Mouse (Mus musculus) adrenal gland, postnatal 36 days (tissue): ENCODE data around the gene Cox19. TPM values are rescaled to one million over a fixed set of nuclear protein-coding genes. Genes with fewer than 3 reads are reported as not detected.

ENCODE experiments used
- DNase-seq, 2 experiments: peaks; one replicate each; pipeline ENCODE4 v3.0.0; 2021; ENCODE audit warnings: mixed read lengths in 1 of 2
- total RNA-seq, 2 experiments: library from RNA; stranded (reverse); gene quantifications; 2 replicates each; pipeline ENCODE4 v1.2.3; 2021

The Cox19 gene
- total RNA-seq, 2 experiments from 2014 or later: 71.0 to 87.5 TPM

DNA sequence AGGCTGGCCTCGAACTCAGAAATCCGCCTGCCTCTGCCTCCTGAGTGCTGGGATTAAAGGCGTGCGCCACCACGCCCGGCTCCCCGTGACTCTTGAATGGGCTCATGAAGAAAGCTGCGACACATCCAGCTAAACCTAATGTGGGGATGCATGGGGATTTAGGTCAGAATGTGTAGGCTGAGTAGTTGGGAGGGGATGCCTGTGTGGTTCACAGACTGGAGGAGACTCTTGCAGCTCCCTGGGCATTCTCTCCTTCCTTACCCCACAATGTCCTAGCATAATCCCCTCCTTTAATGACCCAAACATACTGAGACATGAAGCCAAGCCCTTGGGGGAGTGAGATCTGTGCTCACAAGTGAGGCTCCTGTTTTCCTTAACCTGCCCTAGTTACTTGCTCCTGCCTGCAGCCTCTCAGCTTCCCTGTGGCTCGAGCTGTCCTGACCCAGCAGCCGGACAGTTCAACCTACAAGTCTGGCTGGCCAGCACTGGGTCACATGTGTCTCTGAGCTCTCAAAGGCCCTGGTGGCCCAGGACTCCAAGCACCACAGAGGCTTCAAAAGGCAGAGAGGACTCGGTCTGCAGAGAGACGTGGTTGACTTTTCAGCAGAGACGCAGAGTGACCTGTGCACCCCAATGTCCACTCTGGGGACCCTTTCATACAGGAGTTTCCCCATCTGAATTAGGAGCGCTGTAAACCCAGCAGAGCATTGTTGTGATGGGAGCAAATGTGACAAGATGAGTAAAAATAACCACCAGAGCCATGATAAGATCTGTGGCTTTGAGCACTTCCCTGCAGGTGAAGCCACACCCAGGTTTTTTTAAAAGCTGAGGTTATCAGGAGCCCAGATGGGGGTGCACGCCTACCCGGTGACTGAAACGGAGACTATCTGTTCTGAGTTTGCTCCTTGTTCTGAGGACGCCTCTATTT, 30.6 kb upstream of the Cox19 start:
- no peak for DNase-seq

DNA sequence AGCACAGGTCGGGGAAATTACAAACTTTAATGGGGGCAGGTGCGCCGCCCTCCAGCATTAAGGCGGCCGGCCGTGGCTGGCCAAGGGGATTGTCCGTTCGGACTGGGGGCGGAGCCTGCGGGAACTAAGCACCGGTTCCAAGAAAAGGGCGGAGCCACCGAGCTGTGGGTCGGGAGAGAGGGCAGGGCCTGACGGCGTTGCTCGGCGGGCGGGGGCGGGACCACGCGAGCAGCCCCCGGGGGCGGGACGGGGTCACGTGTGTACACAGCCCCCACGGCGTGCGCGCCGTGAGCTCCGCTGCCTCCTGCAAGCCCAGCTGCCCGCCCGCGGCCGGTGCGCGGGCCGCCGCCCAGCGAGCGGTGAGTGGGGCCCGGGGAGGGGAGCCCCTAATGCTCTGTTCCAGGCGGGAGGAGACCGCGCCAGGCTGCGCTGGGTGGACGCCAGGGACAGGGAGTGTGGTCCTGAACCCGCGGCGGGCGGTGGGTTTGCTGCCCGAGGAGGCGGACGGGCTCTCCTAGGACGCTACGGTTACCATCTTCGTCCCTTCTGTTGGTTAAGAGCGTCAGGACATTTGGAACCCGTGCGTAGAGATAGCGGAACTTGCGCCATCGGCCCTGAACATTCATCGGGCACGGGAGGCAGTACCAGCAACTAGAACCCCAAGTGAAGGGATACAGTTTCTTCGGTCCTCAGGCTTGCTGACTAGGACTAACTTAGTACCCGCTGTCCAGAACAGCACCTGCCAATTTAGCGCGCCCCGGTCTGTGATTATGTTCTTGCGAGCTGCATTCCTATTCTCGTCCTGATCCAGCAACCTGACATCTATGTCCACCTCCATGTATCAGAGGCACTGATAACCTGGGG, 29.4 kb upstream of the Cox19 start:
- DNase-seq: peak; percentile 98 to 99

DNA sequence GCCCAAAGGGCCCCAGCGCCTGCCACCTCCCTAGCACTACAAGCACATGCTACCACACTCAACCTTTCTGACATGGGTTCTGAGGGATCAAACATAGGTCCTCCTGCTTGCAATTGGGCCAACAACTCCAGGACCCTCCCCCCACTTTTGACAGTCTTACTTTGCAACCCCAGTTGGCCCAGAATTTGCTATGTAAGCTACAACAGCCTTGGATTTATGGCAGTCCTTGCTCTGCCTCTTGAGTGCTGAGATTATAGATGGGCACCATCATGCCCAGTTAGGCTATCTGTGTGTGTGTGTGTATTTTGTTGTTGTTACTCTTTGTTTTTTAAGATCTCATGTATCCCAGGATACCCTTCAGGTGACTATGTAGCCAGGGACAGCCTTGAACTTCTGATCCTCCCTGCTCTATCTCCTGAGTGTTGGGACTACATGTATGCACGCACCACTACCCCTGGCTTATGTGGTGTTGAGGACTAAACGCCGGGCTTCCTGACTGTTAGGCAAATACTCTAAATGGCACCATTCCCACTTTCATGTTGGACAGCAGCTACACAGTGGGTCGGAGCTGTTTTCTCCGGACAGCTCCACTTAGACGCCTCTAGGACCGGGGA, 28.7 kb upstream of the Cox19 start:
- no peak for DNase-seq

DNA sequence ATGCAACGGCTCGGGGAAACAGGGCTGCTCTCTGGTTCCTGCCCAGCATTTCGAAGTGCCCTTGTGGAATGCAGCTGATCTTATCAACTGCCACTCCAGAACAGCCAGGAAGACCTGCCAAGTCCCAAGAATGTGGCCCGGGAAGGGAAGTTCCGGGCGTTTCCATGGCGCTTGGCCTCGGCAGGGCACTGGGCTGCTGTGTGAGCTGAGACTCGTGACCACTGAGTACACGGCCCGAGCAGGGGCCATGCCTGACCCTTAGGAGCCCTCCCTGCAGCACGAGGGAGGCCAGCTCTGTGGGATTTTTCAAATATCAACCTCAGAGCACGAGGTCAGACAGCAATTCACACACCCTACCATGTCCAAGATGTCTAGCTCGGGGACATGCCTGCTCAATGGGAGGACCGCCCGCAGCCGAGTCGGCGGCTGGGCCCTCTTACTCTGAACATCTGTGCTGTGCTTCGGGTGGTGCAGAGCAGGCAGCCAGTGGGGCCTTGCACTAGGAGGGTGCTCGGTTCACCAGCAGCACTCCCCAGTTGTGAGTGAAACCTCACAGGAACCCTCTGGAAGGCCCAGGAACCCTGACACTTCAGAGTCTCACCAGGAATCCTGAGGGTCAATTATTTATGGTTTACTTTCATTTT, 27.9 kb upstream of the Cox19 start:
- peak; percentile 86 to 87 for DNase-seq

DNA sequence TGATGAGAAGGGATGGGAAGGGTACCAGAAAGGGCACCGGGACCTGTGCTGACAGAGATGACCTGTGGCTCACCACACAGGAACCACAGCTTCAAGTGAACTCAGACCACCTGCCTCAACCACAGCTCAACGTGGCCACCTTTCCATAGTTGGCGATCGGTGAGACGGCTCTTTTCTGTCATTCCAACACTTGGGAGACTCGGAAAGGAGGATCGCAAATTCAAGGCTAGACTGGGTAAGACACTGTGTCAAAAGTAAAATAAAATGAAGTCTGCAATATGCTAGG, 27.0 kb upstream of the Cox19 start:
- no peak for DNase-seq

DNA sequence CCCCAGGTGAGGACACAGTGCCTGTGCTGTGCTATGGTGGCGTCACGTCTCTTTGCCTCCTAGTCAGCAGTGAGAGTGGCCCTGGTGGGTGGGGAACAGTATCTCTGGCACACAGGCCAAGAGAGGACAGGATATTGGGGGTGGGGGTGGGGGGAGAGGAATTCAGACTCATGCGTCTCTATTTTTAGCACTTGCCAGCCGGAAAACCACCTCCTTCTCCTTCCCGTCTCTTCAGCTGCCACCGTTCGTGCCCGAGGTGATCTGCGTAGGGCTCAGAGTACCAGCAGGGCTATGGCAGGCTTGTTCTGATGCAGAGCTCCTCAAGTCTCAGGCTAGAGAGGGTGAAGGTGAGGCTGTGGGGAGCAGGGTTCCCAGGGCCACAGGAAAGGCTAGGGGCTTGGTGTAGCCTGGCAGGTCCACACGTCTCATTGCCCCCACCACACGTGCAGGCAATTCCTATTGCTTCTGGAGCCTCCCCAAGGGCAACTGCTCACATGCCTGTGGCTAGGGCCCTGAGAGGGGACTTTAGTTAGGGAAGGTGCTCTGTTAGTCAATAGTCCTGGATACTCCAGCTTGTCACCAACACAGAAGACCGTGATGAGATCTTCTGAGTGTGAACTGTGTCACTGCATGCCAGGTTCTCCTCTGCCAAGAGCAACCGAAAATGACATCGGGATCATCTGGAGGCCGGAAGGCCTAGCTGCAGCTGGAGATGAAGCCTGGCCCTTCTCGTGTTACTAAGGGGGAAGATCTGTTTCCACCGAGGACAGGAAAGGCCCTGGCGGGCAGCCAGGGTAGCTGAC, 26.5 kb upstream of the Cox19 start, which contains the start of gene Gpr146:
Gpr146 (plus strand) TSS at position 230 of the 803 bp plus-strand sequence.
- peak; percentile 81 to 87 for DNase-seq

DNA sequence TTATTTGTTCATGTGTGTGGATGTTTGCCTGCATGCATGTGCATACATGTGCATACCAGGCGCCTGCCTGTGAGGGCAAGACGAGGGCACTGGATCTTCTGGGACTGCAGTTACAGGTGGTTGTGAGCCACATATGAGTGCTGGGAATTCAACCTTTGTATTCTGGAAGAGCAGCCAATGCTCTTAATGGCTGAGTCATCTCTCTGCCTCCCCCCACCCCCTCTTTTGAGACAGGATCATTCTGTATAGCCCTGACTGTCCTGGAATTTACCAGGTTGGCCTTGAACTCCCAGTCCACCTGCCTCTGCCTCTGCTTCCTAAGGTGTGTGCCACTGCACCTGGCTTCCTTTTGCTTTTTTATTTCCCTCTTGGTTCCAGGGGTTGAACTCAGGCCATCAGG, 23.6 kb upstream of the Cox19 start:
- no peak for DNase-seq

DNA sequence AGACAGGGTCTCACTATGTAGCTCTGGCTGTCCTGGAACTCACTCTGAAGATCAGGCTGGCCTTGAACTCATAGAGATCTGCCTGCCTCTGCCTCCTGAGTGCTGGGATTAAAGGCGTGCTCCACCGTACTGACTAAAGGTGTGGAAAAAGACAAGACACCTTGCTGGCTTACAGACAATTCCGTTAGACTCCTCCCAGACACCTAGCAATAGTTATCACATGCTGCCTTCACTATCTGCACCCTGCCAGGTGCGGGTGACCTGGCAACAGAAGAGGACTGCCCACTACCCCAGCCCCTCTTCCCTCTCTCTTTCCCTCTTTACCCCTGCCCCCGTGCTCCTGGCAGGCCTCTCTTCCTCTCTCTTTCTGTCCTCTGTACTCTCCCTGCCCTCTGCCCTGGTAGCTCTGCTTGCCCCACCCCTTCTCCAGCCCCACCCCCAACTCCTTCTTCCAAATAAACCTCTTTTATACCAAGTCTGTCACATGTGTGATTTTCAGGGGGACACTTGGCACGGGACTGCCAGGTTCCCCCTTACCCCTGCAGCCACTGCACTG, 22.7 kb upstream of the Cox19 start:
- no peak for DNase-seq

DNA sequence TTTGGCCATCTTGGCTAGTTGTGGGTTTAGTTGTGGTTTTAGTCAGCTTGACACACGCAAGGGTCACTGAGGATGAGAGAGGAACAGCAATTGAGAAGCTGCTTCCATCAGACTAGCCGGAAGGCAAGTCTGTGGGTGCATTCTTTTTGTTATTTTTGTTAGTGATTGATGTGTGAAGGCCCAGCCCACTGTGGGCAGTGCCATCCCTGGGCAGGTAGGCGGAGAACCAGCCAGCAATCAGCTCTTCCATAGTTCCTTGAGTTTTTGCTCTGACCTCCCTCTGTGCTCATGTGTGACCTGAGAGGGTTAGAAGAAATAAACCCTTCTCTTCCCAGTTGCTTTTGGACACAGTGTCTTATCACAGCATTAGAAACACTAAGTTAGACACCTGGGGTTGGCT, 21.9 kb upstream of the Cox19 start:
- no peak for DNase-seq

DNA sequence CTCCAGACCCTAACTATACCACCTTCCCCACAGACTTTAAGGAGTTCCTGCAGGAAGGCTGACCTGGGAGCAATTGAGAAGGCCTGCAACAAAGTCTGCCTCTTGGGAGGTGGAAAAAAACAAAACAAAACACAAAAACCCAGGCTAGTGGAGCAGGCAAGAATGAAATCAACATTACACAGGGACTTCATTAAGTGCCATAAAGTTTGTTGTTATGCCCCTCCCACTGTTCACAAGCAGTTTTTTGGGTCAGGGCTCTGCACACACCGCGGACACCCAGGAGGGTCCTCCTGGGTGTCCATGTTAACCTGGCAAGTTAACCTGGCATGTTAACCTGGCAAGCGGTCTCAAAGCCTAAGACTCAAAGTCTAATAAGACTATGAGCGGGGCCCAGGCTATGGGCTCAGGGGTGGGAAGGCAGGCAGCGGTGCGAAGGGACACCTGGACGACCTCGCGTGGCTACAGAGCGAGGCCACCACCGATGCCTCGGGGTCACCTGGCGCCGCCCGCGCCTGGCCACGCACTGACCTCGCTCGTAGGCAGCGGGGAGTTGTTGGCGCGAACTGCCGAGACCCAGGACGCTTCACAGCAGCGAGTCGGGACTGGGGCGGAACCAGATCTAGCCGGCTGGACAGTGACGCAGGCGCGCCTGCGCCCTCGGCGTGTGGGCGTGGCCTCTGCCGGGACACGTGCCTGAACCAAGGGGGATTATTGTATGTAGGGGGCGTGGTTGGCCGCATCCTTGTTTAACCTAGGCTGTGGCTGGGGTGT, 20.6 kb upstream of the Cox19 start:
- peak; percentile 93 to 96 for DNase-seq

DNA sequence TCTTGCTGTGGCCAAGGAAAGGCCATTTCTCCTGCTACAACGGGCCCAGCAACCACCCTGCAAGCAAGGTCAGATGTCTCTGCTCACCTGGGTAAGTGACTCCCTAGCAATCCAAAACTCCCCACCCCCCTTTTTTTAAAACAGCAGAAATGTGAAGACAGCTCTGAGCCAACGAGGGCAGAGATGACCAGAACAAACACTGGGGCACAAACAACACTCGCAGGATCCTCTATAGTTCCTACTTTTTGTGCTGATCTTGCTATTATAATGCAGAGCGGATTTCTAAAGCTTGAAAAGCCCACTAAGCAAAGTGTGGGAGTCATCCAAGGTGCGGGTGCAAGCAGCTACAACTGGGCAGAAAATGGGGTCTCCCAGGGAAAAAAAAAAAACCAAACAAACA, 19.9 kb upstream of the Cox19 start:
- no peak for DNase-seq

DNA sequence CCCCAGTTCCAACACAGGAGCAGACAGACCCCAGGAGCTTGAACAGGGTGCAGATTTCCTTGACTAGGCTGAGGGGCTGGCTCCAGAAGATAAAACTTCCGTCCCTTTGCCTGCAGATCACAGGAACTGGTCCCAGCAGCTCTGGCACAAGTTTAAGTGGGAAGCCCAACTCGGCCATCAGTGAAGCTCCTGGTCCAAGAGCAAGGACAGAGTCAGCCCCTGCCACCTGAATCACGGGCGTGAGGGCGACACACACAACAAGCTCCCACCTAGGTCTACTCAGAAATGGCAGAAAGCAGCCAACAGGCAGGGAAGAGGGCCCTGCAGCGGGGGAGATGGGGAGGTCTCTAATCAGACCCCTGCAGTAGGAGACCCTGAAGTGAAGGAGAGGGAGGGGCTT, 19.1 kb upstream of the Cox19 start:
- no peak for DNase-seq

DNA sequence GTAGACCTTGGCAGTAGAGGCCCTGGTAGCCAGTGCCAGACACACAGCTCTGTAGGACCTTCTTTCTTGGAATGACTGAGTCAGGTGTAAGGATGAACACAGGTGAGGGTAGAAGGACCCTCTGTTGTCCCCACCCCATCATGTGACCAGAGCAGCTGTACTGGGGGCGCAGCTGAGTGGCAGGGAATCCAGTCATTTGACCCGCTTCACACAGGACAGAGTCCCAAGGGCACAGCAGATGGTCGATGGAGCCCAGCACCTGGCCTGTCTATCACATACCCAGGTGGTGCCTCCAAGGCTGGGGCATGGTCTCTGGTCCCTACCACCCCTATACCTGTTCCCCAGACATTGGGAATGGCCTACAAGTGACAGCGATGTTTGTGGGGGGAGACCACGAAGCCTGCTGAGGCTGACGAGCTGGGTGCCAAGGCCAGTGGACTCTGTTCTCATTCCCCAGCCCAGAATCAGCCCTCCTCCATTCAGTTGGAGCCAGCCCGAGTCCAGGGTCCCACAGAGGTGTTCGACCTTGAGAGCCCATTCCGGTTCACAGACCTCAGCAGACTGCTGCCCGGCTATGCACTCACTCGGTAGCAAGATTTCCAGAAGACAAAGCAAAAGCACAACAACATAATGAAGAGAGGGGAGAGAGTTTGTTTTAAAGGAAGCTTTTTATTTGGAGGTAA, 17.6 kb upstream of the Cox19 start:
- no peak for DNase-seq

DNA sequence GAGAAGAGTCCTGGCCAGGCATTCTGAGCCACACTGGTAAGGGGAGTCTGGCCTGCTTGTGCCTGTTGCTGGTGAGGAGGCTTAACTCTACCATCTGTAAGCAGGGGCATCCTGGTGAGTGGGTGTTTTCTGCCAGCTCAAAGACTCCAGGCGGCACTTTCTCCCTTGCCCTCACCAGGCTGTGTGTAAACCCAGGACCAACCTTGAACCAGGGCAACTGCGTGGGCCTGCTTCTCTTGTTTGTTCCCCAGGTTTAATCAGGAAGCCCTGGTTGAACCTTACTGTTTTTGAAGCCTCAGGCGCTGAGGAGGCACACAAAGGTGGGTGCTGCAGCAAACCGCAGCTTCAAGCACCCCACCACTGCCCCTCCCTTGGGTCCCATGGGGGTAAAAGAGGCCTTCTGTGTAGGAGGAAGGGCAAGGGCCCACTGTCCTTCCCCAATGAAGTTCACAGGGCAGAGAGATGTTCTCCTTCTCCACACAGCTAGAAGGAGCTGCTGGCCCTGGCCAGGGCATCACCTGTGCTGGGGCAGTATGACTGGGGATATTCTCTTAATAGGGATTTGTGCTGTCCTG, 16.8 kb upstream of the Cox19 start:
- DNase-seq: no peak

DNA sequence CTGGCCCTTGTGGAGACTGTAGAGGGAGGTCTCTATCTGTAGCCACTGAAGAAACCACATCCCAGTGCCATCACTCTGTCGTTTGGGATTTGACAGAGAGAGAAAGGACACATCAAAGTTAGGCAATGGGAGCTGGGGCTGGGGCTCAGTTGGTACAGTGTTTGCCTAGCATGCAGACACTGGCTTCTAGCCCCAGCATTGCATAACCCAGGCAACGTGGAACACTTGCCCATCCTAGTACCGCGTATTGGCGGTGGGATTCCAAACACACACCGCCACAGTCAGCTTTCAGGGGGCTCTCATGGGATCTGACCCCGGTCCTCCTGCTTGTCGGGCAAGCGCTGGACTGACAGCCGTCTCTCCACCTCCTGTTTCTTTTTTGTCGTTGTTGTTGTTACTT, 15.3 kb upstream of the Cox19 start:
- no peak for DNase-seq

DNA sequence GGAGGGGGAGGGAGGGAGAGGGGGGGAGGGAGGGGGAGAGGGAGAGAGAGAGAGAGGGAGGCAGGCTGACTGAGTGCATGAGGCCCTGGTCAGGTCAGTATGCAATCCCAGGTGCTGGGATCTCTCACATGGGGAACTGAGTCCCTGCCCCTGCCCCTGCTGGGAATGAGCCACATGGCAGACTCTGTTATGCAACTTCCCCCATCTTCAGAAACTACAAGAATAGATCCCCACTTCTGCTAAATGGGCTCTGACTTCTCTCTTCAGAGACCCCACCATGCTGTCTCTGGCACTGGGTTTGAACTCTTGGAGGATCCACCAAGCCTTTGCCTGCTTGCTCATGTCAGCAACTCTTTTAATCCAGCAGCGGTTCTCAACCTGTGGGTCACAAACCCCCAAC, 14.6 kb upstream of the Cox19 start:
- DNase-seq: no peak

DNA sequence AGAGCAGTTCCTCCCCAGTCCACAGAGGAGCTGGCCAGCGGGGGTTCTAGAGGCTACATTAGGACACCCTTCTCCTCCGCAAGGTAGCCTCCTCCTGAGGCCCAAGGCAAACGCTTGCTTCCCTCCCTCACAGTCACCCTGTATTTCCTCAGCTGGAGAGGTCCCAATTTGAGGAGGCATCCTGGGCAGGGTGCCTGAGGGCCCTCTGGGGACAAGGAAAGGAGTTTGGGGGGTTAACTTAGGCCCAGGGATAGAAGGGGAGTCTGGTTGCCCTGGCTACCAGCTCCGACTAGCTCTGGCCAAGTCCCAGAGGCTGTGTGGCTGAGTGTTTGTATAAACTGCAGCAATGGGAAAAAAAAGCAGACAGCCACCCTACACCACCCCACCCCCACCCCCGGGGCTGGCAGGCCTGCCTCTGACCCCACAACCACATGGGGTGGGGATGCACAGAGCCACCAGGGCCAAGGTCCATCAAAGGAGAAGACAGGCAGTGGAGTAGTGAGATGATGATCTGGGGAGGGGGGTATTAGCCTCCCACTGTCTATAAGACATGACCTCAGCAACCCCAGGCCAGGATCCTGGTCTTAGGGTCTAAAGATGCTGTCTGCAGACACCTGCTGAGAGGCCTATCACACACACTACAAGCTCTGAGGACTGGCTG, 13.8 kb upstream of the Cox19 start:
- DNase-seq: no peak

DNA sequence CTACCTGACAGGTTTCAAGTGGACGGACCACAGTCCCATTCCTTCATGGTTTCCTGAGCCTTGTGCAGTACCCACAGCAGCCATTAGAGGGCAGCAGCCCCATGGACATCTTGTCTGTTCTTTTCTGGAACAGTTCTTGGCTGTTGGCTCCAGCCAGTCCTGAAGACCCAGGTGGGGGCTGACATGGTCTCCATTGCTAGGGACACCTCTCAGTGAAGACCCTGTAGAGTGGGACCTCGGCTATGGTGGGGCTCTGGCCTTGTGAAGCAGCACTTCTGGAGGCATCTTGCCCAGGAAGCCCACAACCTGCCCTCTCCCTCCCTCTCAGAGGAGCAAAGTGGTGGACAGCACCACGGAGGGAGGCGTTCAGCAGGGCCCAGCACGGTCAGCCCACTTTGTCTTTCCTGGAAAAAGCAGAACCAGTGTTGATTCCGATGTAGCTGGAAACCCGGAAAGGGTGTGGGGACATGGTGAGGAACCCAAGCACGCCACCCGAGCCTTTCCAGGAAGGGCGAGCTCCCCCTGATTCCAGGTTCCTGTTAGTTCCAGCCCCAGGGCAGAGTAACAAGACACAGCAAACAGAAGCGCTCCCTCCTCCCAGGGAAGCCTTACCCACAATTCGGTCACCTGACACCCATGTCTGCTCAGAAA, 13.2 kb upstream of the Cox19 start:
- peak; percentile 88 to 89 for DNase-seq
